In the genomic region with DNA sequence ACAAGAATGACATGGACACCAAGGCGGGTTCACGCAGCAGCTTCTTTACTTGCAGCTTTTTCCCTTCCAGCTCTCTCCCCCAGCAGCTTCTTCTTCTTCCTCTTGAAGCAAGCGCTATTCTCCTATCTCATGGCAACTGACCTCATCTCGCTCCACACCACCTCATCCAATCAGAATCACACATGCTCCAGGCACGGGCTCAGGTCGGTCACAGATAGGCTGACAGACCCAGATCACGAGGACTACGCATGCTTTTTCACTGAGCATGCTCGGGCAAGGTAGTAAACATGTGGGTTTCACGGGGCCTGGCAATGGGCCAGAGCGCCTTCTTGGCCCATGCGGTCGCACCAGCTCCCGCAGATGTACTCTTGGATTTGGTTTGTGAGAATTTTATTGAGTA, we compare ENCODE assay signal across 20 mouse cellular contexts. TPM values are rescaled to one million over a fixed set of nuclear protein-coding genes. Genes with fewer than 3 reads are reported as not detected.
DNase-seq lines count a peak whose midpoint lies in the region; ATAC-seq and TF ChIP-seq lines count a peak whose summit lies in the region.
"Had no signal": no experiment of that assay in that cellular context is flagged by ENCODE, and none has a peak within 500 bp of the region (broad histone marks: within the 10 kb centered on the region; RNA-seq: fewer than 3 reads in every experiment).

No protein-coding gene starts in this region.

- no peak overlapping the region for H3K4me2 ChIP-seq in heart, embryonic 11.5 days
- H3K4me2 ChIP-seq: embryonic facial prominence, embryonic 12.5 days; forebrain, embryonic 13.5 days; forebrain, embryonic 15.5 days had no signal

- H3K27ac ChIP-seq in heart, embryonic 10.5 days = no peak overlapping the region
- no peak overlapping the region for H3K27ac ChIP-seq in heart, embryonic 11.5 days (ENCODE audit: low read depth, low read length)
- H3K27ac ChIP-seq in thymus, adult 2 months (ENCODE audit: control insufficient read depth, insufficient read depth, low read length) = no peak overlapping the region
- H3K27ac ChIP-seq: embryonic facial prominence, embryonic 10.5 days; embryonic facial prominence, embryonic 12.5 days; forebrain, embryonic 13.5 days; forebrain, embryonic 15.5 days had no signal

- H3K9ac ChIP-seq in heart, embryonic 11.5 days (ENCODE audit: low read depth, low read length) = no peak overlapping the region
- H3K9ac ChIP-seq: embryonic facial prominence, embryonic 12.5 days; forebrain, embryonic 13.5 days; forebrain, embryonic 15.5 days; forebrain, postnatal 0 days had no signal

- H3K4me3 ChIP-seq in heart, embryonic 10.5 days = no peak overlapping the region
- no peak overlapping the region for H3K4me3 ChIP-seq in heart, embryonic 11.5 days (ENCODE audit: low read depth, low read length)
- H3K4me3 ChIP-seq in thymus, adult 2 months (ENCODE audit: control insufficient read depth, insufficient read depth, low read length) = no peak overlapping the region
- H3K4me3 ChIP-seq: embryonic facial prominence, embryonic 10.5 days; embryonic facial prominence, embryonic 12.5 days; forebrain, embryonic 13.5 days; forebrain, embryonic 15.5 days had no signal

- no peaks in the 10 kb centered on the region for H3K27me3 ChIP-seq in heart, embryonic 10.5 days (ENCODE audit: insufficient read depth, poor library complexity, severe bottlenecking)
- no peaks in the 10 kb centered on the region for H3K27me3 ChIP-seq in heart, embryonic 11.5 days (ENCODE audit: control insufficient read depth, insufficient read depth, low read length)
- H3K27me3 ChIP-seq in thymus, adult 2 months (ENCODE audit: control insufficient read depth, insufficient read depth, low read length) = no peaks in the 10 kb centered on the region
- H3K27me3 ChIP-seq: embryonic facial prominence, embryonic 12.5 days; forebrain, embryonic 13.5 days; forebrain, embryonic 15.5 days had no signal

- no peak for TF ChIP-seq POLR2A in thymus, adult 2 months (IDR thresholded peaks at IDR 0.05; ENCODE audit: control insufficient read depth, extremely low read depth, insufficient read depth, low read length, poor library complexity)

- 89% methylated on average over 14 of the region's 14 CpGs for WGBS in heart, embryonic 10.5 days
- WGBS in heart, embryonic 11.5 days (ENCODE audit: insufficient replicate concordance) = 92% methylated on average over 14 of the region's 14 CpGs
- 97% methylated on average over 14 of the region's 14 CpGs for WGBS in thymus, adult 2 months

- no peaks in the 10 kb centered on the region for H3K4me1 ChIP-seq in heart, embryonic 10.5 days
- H3K4me1 ChIP-seq in heart, embryonic 11.5 days (ENCODE audit: control insufficient read depth, insufficient read depth, low read length) = no peaks in the 10 kb centered on the region
- no peaks in the 10 kb centered on the region for H3K4me1 ChIP-seq in thymus, adult 2 months (replicated peaks; ENCODE audit: control insufficient read depth, insufficient read depth, low read length)
- H3K4me1 ChIP-seq: embryonic facial prominence, embryonic 10.5 days; embryonic facial prominence, embryonic 12.5 days; forebrain, embryonic 13.5 days; forebrain, embryonic 15.5 days had no signal

- no peak for ATAC-seq in heart, embryonic 11.5 days (replicated peaks; ENCODE audit: insufficient number of reproducible peaks, low FRiP score, low TSS enrichment)
- ATAC-seq: forebrain, embryonic 13.5 days; forebrain, embryonic 15.5 days; forebrain, postnatal 0 days had no signal

- DNase-seq in heart, embryonic 10.5 days (ENCODE audit: low spot score) = peak; percentile 66
- DNase-seq in 3134 (ENCODE audit: extremely low read depth, insufficient read length, low spot score) (peak; percentile 77), A20 (ENCODE audit: low read depth, low spot score) (peak; percentile 90), ZHBTc4 (ENCODE audit: low read depth, low spot score) (peak; percentile 37)
- DNase-seq in kidney, adult 8-10 months = no peak
- DNase-seq in thymus, adult 2 months = no peak
- DNase-seq: adrenal gland, adult 2 months; adrenal gland, postnatal 10 days; adrenal gland, postnatal 25 days; cerebellum, adult 11-12 months; cerebellum, adult 2 months; cerebellum, adult 9-10 months; cerebellum, postnatal 10 days; cerebellum, postnatal 25 days; forebrain, postnatal 0 days had no signal

- no peak for TF ChIP-seq CTCF in thymus, adult 2 months (IDR thresholded peaks at IDR 0.05; ENCODE audit: borderline replicate concordance, control insufficient read depth, extremely low read depth, insufficient read depth, low read length, poor library complexity)

- H3K36me3 ChIP-seq in heart, embryonic 10.5 days = no peaks in the 10 kb centered on the region
- H3K36me3 ChIP-seq in heart, embryonic 11.5 days (ENCODE audit: control insufficient read depth, insufficient read depth, low read length) = no peaks in the 10 kb centered on the region
- H3K36me3 ChIP-seq in thymus, adult 2 months (ENCODE audit: control insufficient read depth, insufficient read depth, low read length) = no peaks in the 10 kb centered on the region
- H3K36me3 ChIP-seq: embryonic facial prominence, embryonic 10.5 days; embryonic facial prominence, embryonic 12.5 days; forebrain, embryonic 15.5 days had no signal

- H3K9me3 ChIP-seq in heart, embryonic 10.5 days = peaks cover 2% of the 10 kb centered on the region; the same call in 1 of the 2 replicates
- H3K9me3 ChIP-seq in heart, embryonic 11.5 days (replicated peaks; ENCODE audit: control insufficient read depth, low read length) = 0 out of 2 replicates have a peak, but pooled peaks cover 3% of the 10 kb centered on the region
- H3K9me3 ChIP-seq: forebrain, embryonic 13.5 days; forebrain, embryonic 15.5 days had no signal

RNA-seq across cellular contexts. Expression of gene Sh3gl3, which starts 9.0 kb away (rescaled TPM):
- polyA plus RNA-seq in heart, embryonic 10.5 days (2016; fragmentation: Nextera tagmentation; extraction: Ambion mirVana) = 4.0 and 8.5 TPM in 2 replicates
- 5.8 and 6.6 TPM in 2 replicates for polyA plus RNA-seq in heart, embryonic 11.5 days (2014; fragmentation: Nextera tagmentation; extraction: Ambion mirVana)
- 0.13 and 0.26 TPM in 2 replicates for polyA plus RNA-seq in thymus, adult 2 months (2012; rRNA removed)

Comparison
In these comparisons a context has a peak if more than half of its experiments do, and no peak if none do; other contexts are left out.
1. DNase-seq: peak in heart, embryonic 10.5 days (single experiment), 3134 (single experiment), A20 (single experiment) and ZHBTc4 (single experiment); none in kidney, adult 8-10 months (0 of 2) and thymus, adult 2 months (single experiment).